Mouse (Mus musculus): ENCODE data around the gene Osbp2. TPM values are rescaled to one million over a fixed set of nuclear protein-coding genes. Genes with fewer than 3 reads are reported as not detected.
A peak's percentile ranks its signal among the peaks of the same experiment; 100 is the strongest.

Osbp2 gene
- total RNA-seq, 2 experiments from 2014 or later: 81.4 to 86.7 TPM

DNA sequence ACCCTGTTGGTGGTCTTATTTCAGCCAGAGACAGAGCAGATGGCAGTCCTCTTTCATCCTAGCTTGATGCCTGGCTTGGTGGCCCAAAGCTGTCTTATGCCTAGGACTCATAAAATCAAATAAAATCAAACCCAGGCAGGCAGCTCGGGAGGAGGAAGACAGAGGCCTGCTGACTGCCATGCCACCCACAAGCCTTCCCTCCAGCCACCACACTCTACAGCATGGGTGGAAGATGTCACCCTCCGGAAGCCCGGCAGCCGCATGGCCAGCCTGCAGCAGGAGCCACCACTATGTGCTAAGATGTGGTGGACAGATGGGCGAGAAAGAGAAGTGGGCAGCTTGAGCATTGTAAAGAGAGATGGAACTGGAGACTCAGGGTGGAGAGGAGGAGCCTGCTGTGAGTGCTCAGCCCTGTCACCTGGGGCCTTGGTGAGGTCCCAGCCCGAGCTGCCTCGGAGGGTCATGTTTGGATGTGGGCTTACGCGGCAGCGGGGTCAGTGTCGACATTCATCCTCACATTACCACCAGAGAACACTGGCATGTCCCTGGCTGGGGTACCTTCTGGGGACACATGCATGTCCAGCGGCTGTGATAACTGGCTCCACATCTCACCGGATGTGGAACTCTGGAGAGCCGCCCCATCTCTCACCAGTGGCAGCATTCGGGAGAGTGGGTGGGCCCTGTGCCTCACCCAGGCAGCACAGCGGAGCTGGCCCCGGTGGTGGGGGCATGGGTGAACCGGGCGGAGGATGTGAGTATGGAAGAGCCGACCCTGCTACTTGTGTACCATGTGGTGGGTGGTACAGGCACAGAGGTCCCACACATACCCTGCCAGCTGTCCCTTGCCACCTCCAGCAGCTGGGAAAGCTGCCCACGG lies 29.9 kb downstream of the Osbp2 start:
- no peak for DNase-seq (ENCODE audit: low spot score in 2 of 2)
- peak overlapping the region; percentile 58 for H3K27ac ChIP-seq
- no peak for TF ChIP-seq CTCF (conservative IDR thresholded peaks at IDR 0.05)
- H3K4me3 ChIP-seq: no peak overlapping the region

DNA sequence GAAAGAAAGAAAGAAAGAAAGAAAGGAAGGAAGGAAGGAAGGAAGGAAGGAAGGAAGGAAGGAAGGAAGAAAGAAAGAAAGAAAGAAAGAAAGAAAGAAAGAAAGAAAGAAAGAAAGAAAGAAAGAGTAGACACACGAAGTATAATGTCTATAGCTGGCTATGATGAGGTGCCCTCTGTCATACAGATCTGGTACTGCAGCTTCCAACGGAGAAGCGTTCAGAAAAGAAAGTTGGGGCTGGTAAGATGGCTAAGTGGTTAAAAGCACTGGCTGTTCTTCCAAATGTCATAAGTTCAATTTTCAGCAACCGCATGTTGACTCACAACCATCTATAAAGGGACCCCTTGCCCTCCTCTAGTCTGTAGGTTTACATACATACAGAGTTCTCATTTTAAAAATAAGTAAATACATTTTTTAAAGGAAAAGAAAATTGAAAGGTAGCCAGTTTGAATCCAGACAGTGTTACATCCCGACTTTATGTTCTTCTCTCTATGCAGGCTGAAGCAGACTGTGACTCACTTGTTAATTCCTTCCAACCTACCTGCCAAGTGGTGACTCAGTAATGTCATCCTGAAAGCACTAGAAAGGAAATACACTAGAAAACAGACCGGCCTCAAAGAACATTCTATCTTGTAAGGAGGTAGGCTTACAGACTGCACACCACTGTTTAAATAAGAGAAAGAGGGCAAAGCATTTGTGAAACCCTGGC lies 31.4 kb downstream of the Osbp2 start:
- DNase-seq (ENCODE audit: low spot score in 2 of 2): peak in 1 of 2 experiments; percentile 58

GRCm38 (mm10) chr11:3829736-3830135 lies 34.0 kb downstream of the Osbp2 start:
- no peak for DNase-seq (ENCODE audit: low spot score in 2 of 2)
- TF ChIP-seq CTCF (conservative IDR thresholded peaks at IDR 0.05): no peak
- no peak overlapping the region for H3K27ac ChIP-seq
- no peak overlapping the region for H3K4me3 ChIP-seq

More for the DNA sequence above, 31.4 kb downstream of the Osbp2 start:
- Histone ChIP-seq H3K4me3 (no peak overlapping the region), H3K27ac (peak overlapping the region; percentile 58)
- peak; percentile 78 for TF ChIP-seq CTCF (conservative IDR thresholded peaks at IDR 0.05)

GRCm38 (mm10) chr11:3824138-3824537 lies 39.6 kb downstream of the Osbp2 start:
- no peak for TF ChIP-seq CTCF (conservative IDR thresholded peaks at IDR 0.05)
- H3K4me3 ChIP-seq: no peak overlapping the region
- H3K27ac ChIP-seq: no peak overlapping the region
- no peak for DNase-seq (ENCODE audit: low spot score in 2 of 2)

GRCm38 (mm10) chr11:3823378-3823777 lies 40.3 kb downstream of the Osbp2 start:
- TF ChIP-seq CTCF (conservative IDR thresholded peaks at IDR 0.05): no peak
- DNase-seq (ENCODE audit: low spot score in 2 of 2): no peak
- Histone ChIP-seq H3K4me3 (no peak overlapping the region), H3K27ac (peak overlapping the region; percentile 67; the same call in 1 of the 2 replicates)

DNA sequence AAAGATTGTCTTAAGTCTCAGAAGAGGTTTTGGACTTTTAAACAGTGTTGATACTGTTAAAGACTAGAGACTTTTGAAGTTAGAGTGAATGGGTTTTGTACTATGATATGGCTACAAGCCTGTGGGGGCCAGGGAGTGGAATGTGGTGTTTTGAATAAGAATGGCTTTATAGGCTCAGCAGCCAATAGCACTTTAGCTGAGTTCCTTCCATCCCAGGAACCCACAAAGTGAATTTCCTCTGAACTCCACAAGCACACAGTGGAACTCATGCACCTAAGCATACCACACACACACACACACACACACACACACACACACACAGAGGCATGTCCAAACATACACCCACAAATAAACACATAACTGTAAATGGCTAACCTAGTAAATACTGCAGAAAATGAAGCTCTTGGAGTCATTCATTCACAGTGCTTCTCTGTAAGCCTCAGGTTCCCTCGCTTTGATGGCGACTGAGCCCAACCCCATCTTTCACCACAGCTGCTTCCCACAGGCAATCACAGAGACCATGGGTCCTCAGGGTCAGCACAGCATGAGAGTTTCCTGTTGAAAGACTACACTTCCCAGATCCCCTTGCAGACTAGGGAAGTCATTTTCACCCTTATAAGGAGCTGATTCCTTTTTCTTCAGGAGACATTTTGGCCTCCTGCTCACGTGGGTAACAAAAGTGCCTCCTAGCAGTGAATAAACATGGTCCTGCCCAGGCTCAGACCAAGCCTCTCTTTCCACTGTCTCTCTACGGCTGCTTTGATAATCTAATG lies 45.5 kb downstream of the Osbp2 start:
- no peak overlapping the region for H3K4me3 ChIP-seq
- no peak overlapping the region for H3K27ac ChIP-seq
- TF ChIP-seq CTCF (conservative IDR thresholded peaks at IDR 0.05): no peak
- no peak for DNase-seq (ENCODE audit: low spot score in 2 of 2)

DNA sequence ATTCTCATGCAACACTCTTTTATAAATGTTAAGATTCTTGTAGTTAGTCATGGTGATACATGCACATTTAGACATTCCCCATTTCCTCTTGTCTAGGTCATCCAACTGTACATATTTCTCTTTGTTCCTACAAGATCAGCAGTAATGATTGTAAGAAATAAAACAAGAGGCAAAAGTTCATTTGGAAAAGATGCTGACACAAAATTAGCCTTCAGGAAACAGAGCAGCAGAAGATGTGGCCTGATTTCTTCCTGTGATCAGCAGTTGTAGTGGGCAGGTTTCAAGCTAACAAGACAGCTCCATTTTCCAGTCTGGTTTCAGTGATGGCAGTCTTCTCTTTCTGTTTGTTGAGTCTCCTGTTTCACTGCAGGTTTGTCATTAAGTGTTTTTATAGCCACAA lies 47.8 kb downstream of the Osbp2 start:
- TF ChIP-seq CTCF (conservative IDR thresholded peaks at IDR 0.05): no peak
- no peak for DNase-seq (ENCODE audit: low spot score in 2 of 2)
- H3K4me3 ChIP-seq: no peak overlapping the region
- H3K27ac ChIP-seq: no peak overlapping the region

DNA sequence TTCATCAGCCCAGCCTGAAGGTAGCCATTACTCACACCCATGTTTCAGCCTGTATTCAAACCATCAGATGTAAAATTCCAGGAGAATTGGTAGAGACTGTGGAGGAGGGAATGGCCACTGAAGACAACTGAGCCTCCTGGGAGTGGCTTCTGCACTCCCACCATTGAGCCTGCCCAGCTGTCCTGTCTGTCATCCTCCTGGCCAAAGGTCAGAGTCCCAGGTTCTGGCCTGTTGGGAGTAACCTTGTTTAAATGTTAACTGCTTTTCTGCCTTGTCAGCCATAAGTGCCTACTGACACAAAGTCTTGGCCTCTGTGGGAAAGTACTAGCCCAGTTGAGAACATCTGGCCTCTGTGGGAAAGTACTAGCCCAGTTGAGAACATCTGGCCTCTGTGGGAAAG lies 50.4 kb downstream of the Osbp2 start:
- TF ChIP-seq CTCF (conservative IDR thresholded peaks at IDR 0.05): no peak
- DNase-seq (ENCODE audit: low spot score in 2 of 2): no peak
- no peak overlapping the region for H3K4me3 ChIP-seq

GRCm38 (mm10) chr11:3808162-3808561 lies 55.5 kb downstream of the Osbp2 start:
- H3K4me3 ChIP-seq: no peak overlapping the region
- TF ChIP-seq CTCF (conservative IDR thresholded peaks at IDR 0.05): peak; percentile 64
- DNase-seq (ENCODE audit: low spot score in 2 of 2): no peak
- no peak overlapping the region for H3K27ac ChIP-seq

More for the DNA sequence above, 50.4 kb downstream of the Osbp2 start:
- H3K27ac ChIP-seq: no peak overlapping the region

DNA sequence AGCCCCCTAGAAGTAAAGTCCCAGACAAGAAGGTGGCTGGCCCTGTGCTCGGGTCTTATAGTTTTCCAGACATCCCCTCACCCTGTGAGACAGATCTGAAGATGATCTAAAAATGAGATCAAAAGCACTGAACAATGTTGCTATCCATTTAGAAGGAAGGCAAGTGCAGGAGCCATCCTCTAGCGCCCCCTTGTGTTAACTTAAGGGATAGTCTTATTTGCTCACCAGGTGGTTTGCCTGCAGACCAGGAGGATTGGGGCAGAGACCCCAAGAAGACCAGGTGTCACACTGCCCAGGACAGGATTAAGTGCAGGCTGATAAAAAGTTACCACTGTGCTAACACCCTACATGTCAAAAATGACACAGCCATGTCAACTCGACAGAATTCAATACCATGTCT lies 58.3 kb downstream of the Osbp2 start:
- DNase-seq (ENCODE audit: low spot score in 2 of 2): peak; percentile 38 to 50

DNA sequence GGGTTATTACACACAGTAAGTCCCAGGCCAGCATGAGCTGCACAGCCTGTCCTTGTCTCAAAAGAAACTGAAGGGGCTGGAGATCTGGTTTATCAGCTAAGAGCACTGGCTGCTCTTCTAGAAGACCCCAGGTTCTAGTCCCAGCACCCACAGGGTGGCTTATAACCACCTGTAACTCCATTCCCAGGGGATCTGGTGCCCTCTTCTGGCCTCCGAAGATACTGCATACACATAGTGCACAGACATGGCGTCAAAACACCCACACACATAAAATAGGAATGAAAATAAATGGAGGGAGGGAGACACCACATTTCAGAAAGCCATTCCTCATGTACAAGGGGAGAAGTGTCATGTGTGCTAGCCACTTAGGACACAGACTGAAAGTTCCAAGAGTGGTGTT lies 59.1 kb downstream of the Osbp2 start:
- DNase-seq (ENCODE audit: low spot score in 2 of 2): no peak
- H3K27ac ChIP-seq: no peak overlapping the region
- no peak overlapping the region for H3K4me3 ChIP-seq
- TF ChIP-seq CTCF (conservative IDR thresholded peaks at IDR 0.05): peak; percentile 57

More for the DNA sequence above, 58.3 kb downstream of the Osbp2 start:
- TF ChIP-seq CTCF (conservative IDR thresholded peaks at IDR 0.05): peak; percentile 86
- Histone ChIP-seq H3K27ac (no peak overlapping the region), H3K4me3 (no peak overlapping the region)

- peak; percentile 43 for TF ChIP-seq CTCF (conservative IDR thresholded peaks at IDR 0.05)
- H3K27ac ChIP-seq: no peak overlapping the region
- H3K4me3 ChIP-seq: no peak overlapping the region
- no peak for DNase-seq (ENCODE audit: low spot score in 2 of 2)
Observed at GRCm38 (mm10) chr11:3802057-3802456, 61.6 kb downstream of the Osbp2 start.
